Mouse (Mus musculus) lung, postnatal 25 days (tissue): Measurements from ENCODE around the gene Gm17571.
A peak's percentile ranks its signal among the peaks of the same experiment; 100 is the strongest.

Experiments used
- DNase-seq: peaks from one replicate; pipeline ENCODE4 v3.0.0; 2022; ENCODE audit warnings: low spot score

Gene Gm17571

DNA sequence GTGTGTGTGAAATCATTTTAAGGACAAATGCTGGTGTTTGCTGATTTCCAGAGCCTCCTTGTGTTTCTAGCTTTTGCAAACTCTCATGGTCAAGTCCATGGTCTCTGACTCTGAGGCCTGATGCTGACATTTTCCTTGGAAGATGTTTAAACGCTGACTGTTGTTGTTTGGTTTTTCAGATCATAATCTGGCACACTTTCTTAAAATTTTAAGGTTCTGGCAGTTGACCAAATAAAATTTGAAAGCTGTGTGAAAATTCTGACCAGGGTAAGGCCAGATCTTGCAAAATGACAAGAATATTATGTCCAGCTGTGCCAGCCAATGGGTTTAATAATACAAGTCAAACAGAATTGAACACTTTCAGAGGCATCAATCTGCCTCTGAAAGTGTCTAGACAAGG is 8.7 kb upstream of the Gm17571 start:
- no peak for DNase-seq

- DNase-seq: no peak
Observed at GRCm38 (mm10) chr9:13454651-13455123, 8.1 kb upstream of the Gm17571 start.

DNA sequence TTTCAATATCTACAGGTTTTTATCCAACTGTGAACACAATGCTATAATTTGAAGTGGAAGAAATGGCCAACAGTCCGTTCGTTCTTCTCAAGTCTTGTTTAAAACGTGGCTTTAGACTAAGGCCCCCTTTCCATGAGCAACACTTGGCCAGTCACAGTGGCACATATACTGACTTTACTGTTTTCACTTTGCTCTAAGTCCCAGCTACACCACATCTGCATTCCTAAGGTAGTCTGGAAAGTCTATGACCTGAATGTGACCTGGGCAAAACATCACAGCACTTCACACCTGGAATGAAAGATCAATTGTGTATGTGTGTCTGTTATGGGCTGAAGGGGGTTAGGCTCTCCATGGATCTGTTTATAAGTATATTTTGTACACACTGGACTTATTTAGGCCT is 2.2 kb upstream of the Gm17571 start:
- DNase-seq: no peak

GRCm38 (mm10) chr9:13446236-13446635 is 317 bp downstream of the Gm17571 start:
- no peak for DNase-seq

DNA sequence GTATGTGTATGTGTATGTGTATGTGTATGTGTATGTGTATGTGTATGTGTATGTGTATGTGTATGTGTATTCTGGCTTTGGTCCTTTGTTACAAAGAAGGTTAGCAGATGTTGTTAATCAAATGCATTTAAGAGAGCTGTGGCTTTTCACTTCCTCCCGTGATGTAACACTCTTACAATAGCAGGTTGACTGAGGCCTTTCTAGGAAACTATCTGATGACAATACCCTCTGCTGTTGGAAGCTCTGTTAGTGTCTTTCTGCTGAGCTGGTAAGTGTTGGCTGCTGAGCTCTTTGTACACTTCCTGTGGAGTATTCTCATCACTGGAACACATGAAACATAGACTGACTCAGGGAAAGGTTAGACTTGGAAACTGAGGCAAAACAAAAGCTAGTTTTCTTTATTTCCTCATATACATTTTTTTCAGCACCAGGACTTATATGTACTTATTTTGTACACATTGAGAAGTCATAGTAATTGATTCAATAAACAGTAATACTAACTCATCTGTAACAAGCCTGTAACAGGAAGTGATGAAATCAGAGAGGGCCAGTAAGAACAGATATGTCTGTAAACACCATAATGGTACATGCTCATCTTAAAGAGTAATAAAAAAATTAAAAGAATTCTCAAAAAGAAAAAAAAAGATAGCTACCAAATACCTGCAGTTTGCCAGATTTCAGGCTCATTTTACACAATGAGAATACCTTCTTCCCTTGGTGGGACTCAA is 2.9 kb downstream of the Gm17571 start:
- DNase-seq: peak; percentile 50

DNA sequence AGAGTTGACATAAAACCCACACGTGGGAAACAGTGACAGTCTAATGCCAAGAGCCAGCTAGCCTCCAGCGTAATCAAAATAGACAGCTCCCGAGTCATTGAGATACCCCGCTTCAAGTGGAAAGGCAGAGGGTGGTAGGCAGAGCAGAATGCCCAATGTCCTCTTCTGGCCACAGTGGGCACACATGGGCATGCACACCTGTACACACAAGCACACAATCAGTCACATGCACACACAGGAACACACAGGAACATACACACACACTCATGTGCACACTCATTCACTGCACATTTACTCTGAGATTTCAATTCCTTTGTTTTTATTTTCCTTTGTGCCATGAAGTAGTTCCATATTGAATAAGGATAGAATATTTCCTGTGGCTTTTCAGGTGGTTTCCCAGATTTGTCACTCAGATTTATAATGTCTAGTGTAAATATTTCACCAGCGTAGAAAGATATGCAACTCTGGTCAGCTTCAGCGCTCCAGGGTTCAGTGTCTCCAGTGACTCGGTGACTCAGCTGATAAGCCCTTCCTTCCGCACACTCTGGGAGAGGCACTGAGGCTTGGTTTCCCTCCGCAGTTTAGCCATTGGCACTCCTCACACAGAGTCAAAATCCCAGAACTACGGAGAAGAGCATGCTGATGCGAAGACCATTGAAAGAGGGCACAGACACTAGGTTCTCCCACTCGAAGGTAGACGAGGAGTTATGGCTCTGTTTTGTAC is 4.4 kb downstream of the Gm17571 start:
- peak; percentile 34 for DNase-seq

GRCm38 (mm10) chr9:13440911-13441310 is 5.6 kb downstream of the Gm17571 start:
- DNase-seq: no peak

DNA sequence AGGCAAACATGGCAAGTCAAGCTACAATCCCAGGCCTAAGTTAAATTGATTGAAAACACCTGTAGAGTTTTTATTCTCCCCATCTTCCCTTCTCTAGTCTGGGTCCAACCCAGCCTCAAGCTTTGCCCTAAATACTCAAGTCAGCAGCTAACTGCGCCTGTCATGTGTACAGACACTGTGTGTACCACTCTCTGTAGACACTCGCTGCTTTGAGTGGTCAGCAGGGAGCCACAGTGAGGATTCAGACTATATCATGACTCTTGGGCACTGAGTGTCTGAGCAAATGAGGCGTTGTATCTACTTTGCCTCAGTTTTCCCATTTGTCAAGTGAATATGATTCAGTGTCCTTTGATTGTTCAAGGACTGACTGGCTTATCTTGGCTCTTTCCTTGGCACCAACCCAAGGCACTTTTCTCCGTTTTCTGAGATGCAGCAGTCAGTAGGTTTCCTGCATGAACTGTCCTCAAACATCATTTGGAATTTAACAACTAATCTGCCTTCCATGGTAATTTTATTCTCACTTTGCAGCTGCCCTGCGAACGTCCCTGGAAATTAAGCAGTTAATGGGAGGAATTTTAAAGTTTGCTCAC is 13.0 kb downstream of the Gm17571 start:
- no peak for DNase-seq

DNA sequence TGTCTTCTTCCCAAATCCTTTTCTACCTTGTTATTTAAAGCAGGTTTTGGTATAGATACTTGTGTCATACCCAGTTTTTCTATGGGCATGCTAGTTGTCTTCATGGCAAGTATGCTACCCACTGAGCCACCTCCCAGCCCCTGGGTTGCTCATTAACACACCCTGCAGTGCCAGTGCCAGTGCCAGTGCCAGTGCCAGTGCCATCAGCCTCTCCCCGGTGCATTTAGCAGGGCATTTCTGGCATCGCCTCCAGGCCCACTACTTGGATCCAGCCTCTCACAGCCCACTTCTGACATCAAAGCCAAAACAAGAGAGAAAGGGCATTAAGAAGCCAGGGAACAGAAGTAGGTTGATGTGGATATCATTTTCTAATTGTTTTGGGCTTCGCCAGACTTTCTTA is 14.9 kb downstream of the Gm17571 start:
- DNase-seq: no peak

DNA sequence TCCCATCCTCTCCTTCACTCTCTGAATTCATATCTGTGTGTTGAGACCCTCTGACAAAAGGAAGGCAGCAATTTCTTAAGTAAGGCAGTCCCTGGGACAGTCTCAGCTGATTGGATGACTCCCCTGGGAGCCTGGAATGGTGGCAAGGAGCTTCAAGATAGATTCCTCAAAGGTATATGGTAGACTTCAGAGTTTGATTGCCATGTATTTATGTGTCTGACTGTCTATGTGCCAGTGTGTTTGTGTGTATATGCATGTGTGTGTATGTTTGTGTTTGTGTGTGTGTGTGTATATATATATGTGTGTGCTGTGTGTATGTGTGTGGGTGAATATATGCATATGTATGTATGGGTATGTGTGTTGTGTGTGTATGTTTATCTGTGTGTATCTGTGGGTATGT is 15.8 kb downstream of the Gm17571 start:
- no peak for DNase-seq

DNA sequence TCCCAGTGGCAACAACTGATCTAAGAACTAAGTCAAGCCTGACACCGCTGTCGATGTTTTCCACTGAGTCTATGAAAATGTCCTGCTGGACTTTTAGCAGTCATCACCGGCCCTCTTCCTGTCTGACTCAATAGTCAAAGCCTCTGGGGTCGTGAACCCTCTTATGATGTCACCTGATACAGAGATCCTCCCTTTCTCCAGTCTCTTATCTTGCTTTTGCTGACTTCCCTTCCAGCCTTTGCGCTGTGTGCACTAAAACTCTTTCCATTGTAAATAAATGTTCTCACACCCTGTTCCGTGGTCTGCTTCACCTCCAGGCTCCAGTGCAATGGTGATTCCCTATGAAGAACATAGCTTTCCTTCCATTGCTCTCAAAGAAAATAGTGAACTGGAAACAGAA is 16.3 kb downstream of the Gm17571 start:
- DNase-seq: peak; percentile 53

DNA sequence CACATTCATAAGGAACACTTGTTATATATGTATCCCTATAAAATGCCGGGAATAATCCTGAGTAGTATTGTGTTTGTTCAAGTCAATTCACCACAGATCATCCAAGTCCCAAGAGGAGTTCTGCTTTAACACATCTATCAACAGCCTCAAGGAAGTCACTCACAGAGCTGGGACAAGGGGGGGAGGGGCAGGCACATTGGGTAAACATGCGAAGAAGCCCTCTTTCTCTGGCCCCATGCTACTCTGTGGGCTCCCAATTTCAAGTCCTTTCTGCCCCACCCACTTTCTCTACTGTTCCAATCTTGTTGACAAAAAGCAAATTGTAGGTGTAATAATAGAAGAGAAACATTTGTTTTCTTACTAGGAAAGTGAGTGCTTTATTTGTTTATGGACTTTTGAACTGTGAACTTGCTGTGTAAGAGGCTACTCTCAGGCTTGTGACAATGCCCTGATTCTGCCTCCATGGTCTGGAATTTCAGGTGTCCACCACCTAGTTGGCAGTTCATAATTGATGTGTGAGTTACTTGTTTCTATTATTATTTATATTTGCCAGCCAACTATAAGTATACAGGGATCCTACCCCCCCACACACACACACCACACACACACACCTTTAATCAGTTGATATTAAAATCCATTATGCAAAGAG is 17.0 kb downstream of the Gm17571 start:
- no peak for DNase-seq

- DNase-seq: peak; percentile 75
Observed at GRCm38 (mm10) chr9:13425031-13425940, 21.3 kb downstream of the Gm17571 start.

- DNase-seq: no peak
Observed at GRCm38 (mm10) chr9:13414230-13414766, 32.3 kb downstream of the Gm17571 start.
